Mouse (Mus musculus): ENCODE data around the gene Efcab11. TPM values are rescaled to one million over a fixed set of nuclear protein-coding genes. Genes with fewer than 3 reads are reported as not detected.
A peak's percentile ranks its signal among the peaks of the same experiment; 100 is the strongest.

Gene Efcab11
- polyA plus RNA-seq, 1 experiment, result 0.34 TPM

GRCm38 (mm10) chr12:99646556-99647354 lies 237.5 kb downstream of the Efcab11 start:
- no peak for DNase-seq
- 82% methylated on average over 11 of the region's 11 CpGs for WGBS

GRCm38 (mm10) chr12:99645418-99645817 lies 238.8 kb downstream of the Efcab11 start:
- no peaks in the 10 kb centered on the region for H3K4me1 ChIP-seq (ENCODE audit: control insufficient read depth, insufficient read depth, low read length)
- DNase-seq, result peak; percentile 86
- TF ChIP-seq CTCF (IDR thresholded peaks at IDR 0.05; ENCODE audit: insufficient read depth, low read length), result no peak
- TF ChIP-seq POLR2A (IDR thresholded peaks at IDR 0.05; ENCODE audit: borderline replicate concordance, extremely low read depth, low read depth, low read length), result no peak
- no peak overlapping the region for H3K4me3 ChIP-seq (replicated peaks; ENCODE audit: extremely low read depth, low read depth, low read length)
- 94% methylated on average over 18 of the region's 18 CpGs for WGBS

More at GRCm38 (mm10) chr12:99646556-99647354, 237.5 kb downstream of the Efcab11 start:
- Histone ChIP-seq H3K4me1 (ENCODE audit: control insufficient read depth, insufficient read depth, low read length) (no peaks in the 10 kb centered on the region), H3K4me3 (replicated peaks; ENCODE audit: extremely low read depth, low read depth, low read length) (no peak overlapping the region)
- TF ChIP-seq CTCF (IDR thresholded peaks at IDR 0.05; ENCODE audit: insufficient read depth, low read length), result no peak
- TF ChIP-seq POLR2A (IDR thresholded peaks at IDR 0.05; ENCODE audit: borderline replicate concordance, extremely low read depth, low read depth, low read length), result no peak

DNA sequence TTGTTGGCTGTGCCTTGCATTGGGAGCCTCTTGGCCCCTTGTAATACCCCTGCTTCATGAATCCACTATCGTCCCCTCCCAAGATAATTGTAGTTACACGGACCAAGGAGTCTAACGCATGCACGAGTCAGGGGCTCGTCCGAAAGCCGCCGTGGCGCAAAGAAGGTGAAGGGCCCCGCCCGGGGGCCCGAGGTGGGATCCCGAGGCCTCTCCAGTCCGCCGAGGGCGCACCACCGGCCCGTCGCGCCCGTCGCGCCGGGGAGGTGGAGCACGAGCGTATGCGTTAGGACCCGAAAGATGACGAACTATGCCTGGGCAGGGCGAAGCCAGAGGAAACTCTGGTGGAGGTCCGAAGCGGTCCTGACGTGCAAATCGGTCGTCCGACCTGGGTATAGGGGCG lies 239.3 kb downstream of the Efcab11 start:
- DNase-seq, result no peak
- no peak overlapping the region for H3K4me3 ChIP-seq (replicated peaks; ENCODE audit: extremely low read depth, low read depth, low read length)
- H3K4me1 ChIP-seq (ENCODE audit: control insufficient read depth, insufficient read depth, low read length), result no peaks in the 10 kb centered on the region
- TF ChIP-seq CTCF (IDR thresholded peaks at IDR 0.05; ENCODE audit: insufficient read depth, low read length) (no peak), POLR2A (IDR thresholded peaks at IDR 0.05; ENCODE audit: borderline replicate concordance, extremely low read depth, low read depth, low read length) (no peak)
- WGBS, result 89% methylated on average over 37 of the region's 37 CpGs

Other genes with a start within 250 kb of the Efcab11 start
- 10.2 and 12.9 TPM in 2 replicates for gene Tdp1, start 78 bp upstream of the Efcab11 start, polyA plus RNA-seq (2012; rRNA removed)
- gene Kcnk13, start 80.1 kb upstream of the Efcab11 start, polyA plus RNA-seq (2012; rRNA removed), result 2.5 and 3.0 TPM in 2 replicates
- gene Psmc1, start 225.7 kb upstream of the Efcab11 start, polyA plus RNA-seq (2012; rRNA removed), result 20.6 and 34.2 TPM in 2 replicates

Measured in lung, adult 2 months (tissue).